Mouse (Mus musculus) ovary, adult 18-20 months (tissue): Measurements from ENCODE around the gene Prdm2.
A peak's percentile ranks its signal among the peaks of the same experiment; 100 is the strongest.

Experiments used
- DNase-seq: peaks from one replicate; pipeline ENCODE4 v3.0.0; 2022; ENCODE audit warnings: low spot score, mixed read lengths

Gene Prdm2

GRCm38 (mm10) chr4:143211584-143212340 lies 1.0 kb downstream of the Prdm2 start:
- DNase-seq = no peak

DNA sequence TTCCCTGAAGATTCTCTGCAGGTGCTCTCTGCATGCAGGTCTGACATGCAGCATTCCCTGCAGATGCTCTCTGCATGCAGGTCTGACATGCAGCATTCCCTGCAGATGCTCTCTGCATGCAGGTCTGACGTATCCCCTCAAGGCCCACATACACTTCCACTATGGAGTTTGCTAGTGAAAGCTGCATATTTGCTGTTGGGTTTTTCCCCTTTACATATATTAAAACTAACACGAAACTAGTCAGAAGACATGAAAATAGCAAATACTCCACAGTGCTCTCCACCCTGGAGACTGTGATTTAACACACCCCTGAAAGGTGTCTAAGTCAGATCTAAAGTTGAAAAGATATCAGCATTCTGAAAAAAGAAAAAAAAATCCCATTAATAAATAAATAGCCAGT lies 2.8 kb downstream of the Prdm2 start:
- DNase-seq = no peak

- no peak for DNase-seq
Measured at GRCm38 (mm10) chr4:143202653-143203052, 10.1 kb downstream of the Prdm2 start.

DNA sequence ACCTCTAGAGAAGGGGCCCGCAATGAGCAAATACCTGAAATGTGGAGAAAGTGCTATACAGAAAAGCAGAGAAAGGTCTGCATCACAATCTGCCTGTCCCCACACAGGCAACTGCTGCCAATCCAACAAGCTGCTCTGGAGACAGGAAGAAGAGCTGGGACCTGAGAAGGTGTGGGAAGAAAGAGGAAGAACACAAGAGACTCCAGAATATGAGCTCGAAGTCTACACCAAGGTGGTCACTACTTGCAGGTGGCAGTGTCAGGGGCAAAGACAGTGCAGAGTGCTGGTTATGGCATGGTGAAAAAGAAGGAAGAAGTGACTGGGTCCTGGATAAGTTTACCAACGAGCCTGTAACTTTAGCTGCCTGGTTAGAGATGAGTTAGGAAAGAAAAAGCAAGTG lies 14.4 kb downstream of the Prdm2 start:
- no peak for DNase-seq

GRCm38 (mm10) chr4:143197845-143198356 lies 14.9 kb downstream of the Prdm2 start:
- no peak for DNase-seq

DNA sequence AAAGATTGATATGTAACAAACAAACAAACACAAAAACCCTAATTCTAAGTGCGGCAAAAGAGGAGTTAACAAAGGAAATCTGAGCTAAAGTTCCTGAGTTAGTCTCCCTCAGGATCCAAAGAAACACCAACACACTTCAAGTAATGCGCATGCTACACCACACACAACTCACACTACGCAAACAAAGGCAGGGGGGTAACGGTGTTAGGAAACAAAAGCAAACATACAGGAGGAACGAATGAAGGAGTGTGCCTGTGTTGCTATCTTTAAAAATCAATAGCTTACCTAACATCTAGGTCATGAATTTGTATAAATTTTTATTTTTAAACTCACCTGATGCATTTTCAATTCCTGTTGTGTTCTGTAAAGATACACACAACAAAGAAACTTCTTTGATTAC lies 18.5 kb downstream of the Prdm2 start:
- no peak for DNase-seq

DNA sequence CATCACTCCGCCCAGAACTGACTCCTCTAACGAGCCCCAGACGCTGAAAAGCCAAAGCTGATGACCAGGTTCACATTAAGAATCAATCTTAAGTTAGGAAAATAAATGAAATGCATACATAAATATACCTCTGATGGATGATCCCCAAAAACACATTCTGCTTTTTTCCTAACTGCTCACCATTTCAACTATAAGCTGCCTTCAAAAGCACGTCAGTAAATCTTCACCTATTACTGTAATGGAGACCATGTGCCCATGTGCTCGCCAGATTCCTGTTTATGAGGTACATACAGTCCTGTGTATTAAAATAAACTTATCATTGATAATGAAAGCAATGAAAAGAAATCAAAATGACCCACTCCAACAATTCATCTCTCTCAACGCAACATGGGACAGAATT lies 19.6 kb downstream of the Prdm2 start:
- DNase-seq = no peak

GRCm38 (mm10) chr4:143191783-143192182 lies 21.0 kb downstream of the Prdm2 start:
- DNase-seq = no peak

GRCm38 (mm10) chr4:143190657-143191056 lies 22.1 kb downstream of the Prdm2 start:
- no peak for DNase-seq

- no peak for DNase-seq
Measured at GRCm38 (mm10) chr4:143188571-143189191, 24.1 kb downstream of the Prdm2 start.

DNA sequence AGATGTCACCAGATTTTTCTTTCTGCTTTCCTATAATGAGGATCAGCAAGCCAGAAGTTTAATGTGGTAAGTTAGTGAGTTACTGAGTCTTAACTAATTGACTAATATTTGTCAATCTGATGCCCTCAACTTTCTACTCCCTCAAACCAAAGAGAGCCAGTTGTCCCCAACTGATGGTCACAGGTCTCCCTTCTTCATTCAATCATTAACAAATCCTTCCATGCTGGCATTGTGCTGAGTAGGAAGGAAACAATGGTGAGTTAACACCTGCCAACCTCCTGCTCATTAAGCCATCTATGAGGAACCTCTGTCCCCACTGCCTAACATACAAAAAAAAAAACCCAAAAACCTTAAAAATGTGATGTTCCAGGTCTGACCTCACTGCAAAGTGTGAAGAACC lies 26.7 kb downstream of the Prdm2 start:
- DNase-seq = no peak

GRCm38 (mm10) chr4:143185496-143185895 lies 27.3 kb downstream of the Prdm2 start:
- no peak for DNase-seq

DNA sequence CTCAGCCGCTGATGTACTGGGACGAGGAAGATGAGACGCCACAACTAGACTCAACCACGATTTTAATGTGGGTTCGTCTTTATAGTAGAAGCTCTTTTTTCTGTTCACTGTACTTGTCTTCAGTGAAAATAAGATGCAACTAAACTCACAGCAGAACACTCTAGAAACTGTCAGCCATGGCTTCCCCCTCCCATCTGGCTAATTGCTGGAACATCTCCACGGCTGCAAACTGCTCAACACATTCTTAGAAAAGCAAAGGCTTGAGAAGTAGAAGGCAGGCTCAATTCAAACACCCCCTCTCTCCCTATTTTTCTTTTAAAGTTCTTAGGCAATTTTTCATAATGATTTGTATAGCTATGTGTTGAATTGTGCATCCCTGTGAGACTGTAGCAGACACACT lies 29.7 kb downstream of the Prdm2 start:
- no peak for DNase-seq

- no peak for DNase-seq
Measured at GRCm38 (mm10) chr4:143180731-143181130, 32.1 kb downstream of the Prdm2 start.

DNA sequence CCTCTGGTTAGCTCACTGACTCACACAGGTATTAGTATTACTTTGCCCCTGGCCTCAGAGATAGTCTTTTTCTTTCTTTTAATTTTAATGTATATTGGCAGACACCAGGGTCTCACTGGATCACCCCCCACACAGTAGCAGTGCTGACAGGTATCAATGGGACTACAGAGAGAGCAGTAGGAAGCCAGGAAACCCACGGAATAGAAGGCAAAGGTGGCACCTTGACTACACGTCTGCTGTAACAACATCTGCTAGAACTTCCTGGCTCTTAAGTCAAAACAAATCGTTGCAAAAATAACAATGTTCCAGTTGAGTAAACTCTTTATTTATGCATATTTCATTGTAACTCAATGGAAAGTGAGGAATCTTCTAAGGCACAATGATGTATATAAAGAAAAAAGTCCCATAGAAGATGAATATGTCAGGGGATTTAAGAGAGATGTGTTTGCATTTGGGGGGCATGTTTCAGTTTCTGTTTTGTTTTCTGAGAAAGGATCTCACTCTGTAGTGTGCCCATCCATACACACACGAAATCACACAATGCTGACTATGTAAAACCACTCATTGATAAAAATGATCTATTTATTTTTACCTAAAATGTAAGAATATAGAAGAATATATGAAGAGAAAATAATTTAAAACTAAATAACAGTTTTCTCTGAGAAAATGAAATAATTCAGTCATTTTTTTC lies 41.0 kb downstream of the Prdm2 start:
- no peak for DNase-seq

DNA sequence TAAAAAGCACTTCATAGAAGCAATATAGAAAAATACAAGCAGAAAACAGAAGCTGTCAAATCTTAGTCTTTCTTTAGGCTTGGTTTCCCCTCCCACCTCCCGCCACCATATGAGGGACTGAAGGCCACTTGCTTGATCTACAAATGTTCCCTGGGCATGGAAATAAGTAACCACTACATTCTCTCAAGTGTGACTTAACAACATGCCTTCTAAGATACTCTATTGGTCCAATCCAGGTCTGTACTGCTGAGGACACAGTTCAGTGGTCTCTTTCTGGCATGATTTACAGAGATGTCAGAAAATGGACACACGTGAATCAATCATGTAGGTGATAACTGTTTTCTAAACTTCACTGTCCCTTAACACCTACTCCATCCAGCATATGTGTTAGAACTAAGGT lies 42.5 kb downstream of the Prdm2 start:
- no peak for DNase-seq

GRCm38 (mm10) chr4:143168093-143168492 lies 44.7 kb downstream of the Prdm2 start:
- no peak for DNase-seq

DNA sequence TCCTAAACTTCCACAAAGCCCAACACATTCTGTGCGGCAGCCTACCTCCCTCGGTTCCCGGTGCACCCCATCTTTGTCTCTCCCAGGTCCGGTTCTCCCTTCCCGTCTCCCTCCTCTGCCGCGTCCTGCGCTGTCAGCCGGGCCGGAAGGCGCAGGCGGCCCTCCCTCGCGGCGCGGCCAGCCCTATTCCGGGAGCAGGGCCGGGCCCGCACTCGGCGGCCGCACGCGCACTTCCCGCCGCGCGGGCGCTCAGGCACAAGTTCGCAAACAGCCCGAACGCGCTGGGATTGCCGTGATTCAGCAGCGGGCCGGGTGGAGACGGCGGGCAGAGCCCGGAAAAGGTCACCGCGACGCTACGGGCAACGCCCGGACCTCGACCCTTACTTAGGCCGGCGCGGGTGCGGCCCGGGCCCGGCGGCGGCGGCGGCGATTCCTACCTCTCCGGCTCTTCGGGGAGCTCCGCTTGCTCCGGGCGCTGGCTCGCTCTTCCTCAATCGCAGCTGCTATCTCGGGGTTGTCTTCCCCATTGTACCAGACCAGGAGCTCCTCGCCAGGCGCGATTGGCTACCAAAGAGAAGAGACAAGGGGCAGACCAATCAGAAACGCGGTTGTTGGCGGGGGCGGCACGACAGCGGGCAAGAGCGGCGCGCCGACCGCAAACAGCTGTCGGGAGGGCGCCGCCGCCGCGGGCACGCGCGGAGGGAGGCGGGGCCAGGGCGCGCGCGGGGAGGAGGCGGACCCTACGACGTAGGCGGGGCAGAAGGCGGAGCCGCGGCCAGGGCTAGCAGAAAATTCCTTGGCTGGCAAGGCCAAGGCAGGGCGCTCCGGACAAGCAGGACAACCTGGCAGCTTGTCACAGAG lies 50.9 kb downstream of the Prdm2 start:
- peak; percentile 99 for DNase-seq

DNA sequence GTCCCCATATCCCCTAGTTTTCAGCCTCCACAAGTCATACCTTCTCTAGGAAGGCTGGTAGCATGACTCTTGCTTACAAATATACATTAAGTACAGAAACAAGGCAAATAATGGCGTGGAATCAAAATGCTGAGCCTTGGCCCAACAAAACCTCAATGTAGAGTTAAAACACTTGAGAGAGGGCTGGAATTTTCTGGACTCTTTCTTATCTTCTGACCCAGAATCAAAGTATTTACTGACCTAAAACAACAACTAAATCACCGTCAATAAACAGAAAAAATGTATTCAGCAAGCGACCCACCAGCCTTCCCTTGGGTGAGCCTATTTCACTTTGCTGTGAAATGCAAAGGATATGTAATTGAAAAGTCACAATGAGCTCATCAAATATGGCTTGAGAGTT lies 52.0 kb downstream of the Prdm2 start:
- no peak for DNase-seq

GRCm38 (mm10) chr4:143159336-143159735 lies 53.5 kb downstream of the Prdm2 start:
- no peak for DNase-seq

GRCm38 (mm10) chr4:143155871-143156270 lies 56.9 kb downstream of the Prdm2 start:
- no peak for DNase-seq

GRCm38 (mm10) chr4:143155036-143155435 lies 57.8 kb downstream of the Prdm2 start:
- no peak for DNase-seq
